Mouse (Mus musculus) kidney, adult 11 months (tissue): ENCODE results near the gene Grin2b.

Experiments used
- DNase-seq: peaks from one replicate; pipeline ENCODE4 v3.0.0; 2022

The Grin2b gene

GRCm38 (mm10) chr6:136096269-136096668 is 77.0 kb downstream of the Grin2b start:
- DNase-seq = no peak

- no peak for DNase-seq
These were observed 93.1 kb downstream of the Grin2b start for GRCm38 (mm10) chr6:136079991-136080734.

GRCm38 (mm10) chr6:136072326-136073054 is 100.8 kb downstream of the Grin2b start:
- no peak for DNase-seq

- DNase-seq = no peak
These were observed 103.2 kb downstream of the Grin2b start for GRCm38 (mm10) chr6:136070101-136070500.

- no peak for DNase-seq
These were observed 120.0 kb downstream of the Grin2b start for GRCm38 (mm10) chr6:136053346-136053745.

- DNase-seq = no peak
These were observed 123.0 kb downstream of the Grin2b start for GRCm38 (mm10) chr6:136050346-136050745.

GRCm38 (mm10) chr6:136048084-136048483 is 125.2 kb downstream of the Grin2b start:
- DNase-seq = no peak

GRCm38 (mm10) chr6:136046091-136046490 is 127.2 kb downstream of the Grin2b start:
- DNase-seq = no peak

GRCm38 (mm10) chr6:136044461-136044860 is 128.8 kb downstream of the Grin2b start:
- DNase-seq = no peak

- no peak for DNase-seq
These were observed 130.9 kb downstream of the Grin2b start for GRCm38 (mm10) chr6:136042375-136042774.

GRCm38 (mm10) chr6:136041821-136042220 is 131.5 kb downstream of the Grin2b start:
- no peak for DNase-seq

- DNase-seq = no peak
These were observed 132.4 kb downstream of the Grin2b start for GRCm38 (mm10) chr6:136040931-136041330.

- DNase-seq = no peak
These were observed 143.9 kb downstream of the Grin2b start for GRCm38 (mm10) chr6:136029235-136029939.

GRCm38 (mm10) chr6:136026936-136027335 is 146.4 kb downstream of the Grin2b start:
- no peak for DNase-seq

- no peak for DNase-seq
These were observed 147.5 kb downstream of the Grin2b start for GRCm38 (mm10) chr6:136025801-136026200.

GRCm38 (mm10) chr6:136020460-136020859 is 152.9 kb downstream of the Grin2b start:
- no peak for DNase-seq

GRCm38 (mm10) chr6:136018962-136019361 is 154.3 kb downstream of the Grin2b start:
- no peak for DNase-seq

GRCm38 (mm10) chr6:136013556-136014380 is 159.5 kb downstream of the Grin2b start:
- DNase-seq = no peak

- DNase-seq = no peak
These were observed 161.8 kb downstream of the Grin2b start for GRCm38 (mm10) chr6:136011533-136011932.

- no peak for DNase-seq
These were observed 162.3 kb downstream of the Grin2b start for GRCm38 (mm10) chr6:136011038-136011311.

- DNase-seq = no peak
These were observed 162.8 kb downstream of the Grin2b start for GRCm38 (mm10) chr6:136010290-136011037.

- no peak for DNase-seq
These were observed 165.2 kb downstream of the Grin2b start for GRCm38 (mm10) chr6:136008120-136008519.
